Mouse (Mus musculus): ENCODE measurements around the gene Dock10.

- TF ChIP-seq POLR2A (IDR thresholded peaks at IDR 0.05; ENCODE audit: control insufficient read depth, extremely low read depth, insufficient read depth, low read length, poor library complexity) (no peak), CTCF (IDR thresholded peaks at IDR 0.05; ENCODE audit: borderline replicate concordance, control insufficient read depth, extremely low read depth, insufficient read depth, low read length, poor library complexity) (no peak)
Measured at GRCm38 (mm10) chr1:80504081-80504480, 254.2 kb downstream of the Dock10 start.
